Mouse (Mus musculus): ENCODE results near the gene Col25a1.

The Col25a1 gene

DNA sequence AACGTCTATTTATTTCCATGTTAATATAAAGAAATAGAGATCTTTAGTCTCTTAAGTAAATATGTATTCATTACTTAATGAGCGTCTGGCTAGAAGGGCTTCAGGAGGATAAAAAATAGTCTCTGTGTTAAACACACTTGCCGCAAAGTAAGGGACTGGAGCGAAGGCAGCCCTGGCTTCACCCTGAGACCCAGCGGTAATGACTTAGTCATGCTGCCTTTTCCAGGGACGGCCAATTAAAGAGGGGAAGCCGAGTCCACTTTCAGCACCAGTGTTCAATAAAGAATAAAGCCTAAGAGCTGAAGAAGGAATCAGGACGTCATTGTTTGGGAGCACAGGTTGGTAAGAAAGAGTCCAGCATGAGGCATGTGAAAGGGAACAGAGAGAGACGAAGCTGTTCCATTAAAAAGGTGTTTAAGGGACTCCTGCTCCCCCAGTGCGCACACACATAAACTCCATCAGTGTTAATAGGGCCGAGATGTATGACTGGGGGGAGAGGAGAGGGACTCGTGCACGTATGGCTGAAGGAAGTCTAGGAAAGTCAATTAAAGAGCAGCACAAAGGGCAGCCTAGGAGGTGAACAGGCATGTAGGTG lies 30.1 kb downstream of the Col25a1 start:
- no peak for DNase-seq (ENCODE audit: low spot score)

DNA sequence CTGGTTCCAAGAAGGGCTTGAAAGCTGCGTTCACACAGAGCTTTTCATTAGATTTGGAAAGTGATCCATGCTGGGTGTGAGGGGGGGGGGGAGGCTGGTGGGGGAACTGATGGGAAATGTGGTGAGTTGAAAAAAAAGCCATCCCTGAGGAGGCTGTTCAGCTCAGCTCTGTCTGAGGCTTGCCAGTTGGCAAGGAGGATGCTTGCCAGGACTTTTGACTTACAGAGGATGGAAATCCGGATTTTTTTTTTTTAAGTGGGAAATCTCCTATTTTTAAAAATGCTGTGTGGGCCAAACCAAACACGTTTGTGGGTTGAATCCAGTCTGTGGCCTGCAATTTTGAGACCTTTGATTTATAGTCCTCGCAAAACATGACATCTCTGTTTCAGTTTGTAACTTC lies 35.6 kb downstream of the Col25a1 start:
- DNase-seq (ENCODE audit: low spot score) = no peak

DNA sequence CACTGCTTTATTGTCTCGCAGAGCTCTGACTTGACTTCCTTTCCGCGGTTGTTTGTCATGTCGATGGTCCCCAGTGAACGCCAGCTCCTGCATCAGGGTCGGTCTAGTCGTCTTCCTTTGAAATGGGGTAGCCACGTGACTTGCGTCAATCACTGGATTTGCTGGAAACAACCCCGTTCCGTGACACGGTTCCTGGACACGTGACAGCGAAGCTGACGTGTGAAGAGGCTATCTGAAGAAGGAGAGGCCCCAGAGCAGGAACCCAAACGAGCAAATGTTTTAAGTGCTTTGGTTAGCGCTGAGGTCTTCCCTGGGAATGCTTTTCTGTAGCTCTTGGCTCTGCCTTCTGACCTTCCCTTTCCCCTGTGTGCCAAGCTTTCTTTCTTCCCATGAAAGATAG lies 41.5 kb downstream of the Col25a1 start:
- no peak for DNase-seq (ENCODE audit: low spot score)

DNA sequence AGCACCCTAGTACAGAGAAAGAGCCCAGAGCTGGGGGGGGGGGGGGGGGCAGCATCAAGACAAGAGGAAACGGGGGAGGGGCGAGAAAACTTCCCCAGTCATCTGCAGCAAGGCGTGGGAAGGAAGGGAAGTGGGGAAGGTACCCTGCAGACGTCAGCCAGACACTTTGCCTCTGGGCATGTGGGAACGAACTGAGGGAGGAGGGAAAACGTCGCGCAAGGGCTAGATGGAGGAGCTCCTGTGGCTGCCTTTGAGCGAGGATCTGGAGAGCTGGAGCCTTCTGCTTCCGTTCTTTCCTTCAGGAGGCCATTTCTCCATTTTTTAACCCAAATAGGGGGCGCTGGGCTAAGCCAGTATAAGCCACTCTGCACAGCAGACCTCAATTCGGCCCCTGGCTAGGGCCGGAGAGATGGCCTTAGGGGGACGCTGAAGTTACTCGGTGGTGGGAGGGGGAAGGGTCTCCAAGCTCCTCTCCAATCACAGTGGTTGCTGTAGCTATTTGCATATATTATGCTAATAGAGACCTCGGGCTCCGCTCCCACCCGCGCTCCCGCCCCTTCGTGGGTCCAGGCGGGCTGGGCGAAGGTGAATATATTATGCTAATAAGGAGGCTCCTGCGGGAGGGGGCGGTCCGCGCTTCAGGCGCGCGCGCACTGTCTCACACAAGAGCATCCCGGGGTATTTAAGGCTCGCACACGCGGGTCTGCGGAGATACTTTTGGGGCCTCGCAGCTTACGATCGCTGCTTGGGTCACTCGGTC lies 49.1 kb downstream of the Col25a1 start:
- DNase-seq (ENCODE audit: low spot score) = no peak

DNA sequence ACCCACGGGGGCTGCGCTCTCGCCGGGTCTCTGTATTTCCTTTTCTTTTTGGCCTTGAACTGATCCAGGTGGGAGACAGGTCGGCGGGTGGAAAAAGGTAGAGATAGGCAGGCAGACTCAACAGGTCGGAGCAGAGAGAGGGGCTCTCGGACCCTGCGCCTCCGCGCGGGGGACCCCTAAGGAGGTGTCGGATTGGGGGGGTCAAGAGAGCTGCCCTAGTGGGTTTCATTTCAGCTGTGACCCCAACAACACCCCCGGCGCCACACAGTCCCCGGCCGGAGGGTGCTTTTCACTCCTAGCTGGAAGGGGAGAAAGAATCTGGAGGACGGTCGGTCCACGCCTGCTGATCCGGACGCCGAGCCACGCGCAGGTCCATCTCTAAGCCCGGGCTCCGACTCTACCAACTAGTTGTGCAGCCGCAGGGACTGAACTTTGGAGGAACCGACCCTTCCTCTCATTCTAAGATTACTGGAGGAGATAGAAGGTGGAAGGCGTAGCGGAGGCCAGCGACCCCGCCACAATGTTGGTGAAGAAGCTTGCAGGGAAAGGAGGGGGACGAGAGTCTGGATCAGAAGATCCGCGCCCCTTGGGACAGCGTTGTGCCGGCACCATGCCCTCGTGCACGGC lies 49.8 kb downstream of the Col25a1 start:
- no peak for DNase-seq (ENCODE audit: low spot score)

DNA sequence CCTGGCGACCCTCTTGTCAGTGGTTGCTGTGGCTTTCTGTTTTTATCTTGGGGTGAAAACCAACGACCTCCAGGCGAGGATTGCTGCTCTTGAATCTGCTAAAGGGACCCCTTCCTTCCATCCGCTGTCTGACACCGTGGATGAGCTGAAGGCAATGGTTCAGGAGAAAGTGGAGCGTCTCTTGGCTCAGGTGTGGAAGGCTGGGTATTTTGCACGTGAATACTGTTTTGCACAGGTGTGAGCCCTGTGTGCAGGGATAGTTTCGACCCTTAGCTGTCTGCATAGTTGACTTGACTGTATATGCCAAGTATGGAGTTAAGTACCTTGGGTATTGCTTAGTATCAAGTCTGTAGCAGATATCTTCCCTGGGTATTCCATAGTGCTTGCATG lies 50.3 kb downstream of the Col25a1 start:
- no peak for DNase-seq (ENCODE audit: low spot score)

DNA sequence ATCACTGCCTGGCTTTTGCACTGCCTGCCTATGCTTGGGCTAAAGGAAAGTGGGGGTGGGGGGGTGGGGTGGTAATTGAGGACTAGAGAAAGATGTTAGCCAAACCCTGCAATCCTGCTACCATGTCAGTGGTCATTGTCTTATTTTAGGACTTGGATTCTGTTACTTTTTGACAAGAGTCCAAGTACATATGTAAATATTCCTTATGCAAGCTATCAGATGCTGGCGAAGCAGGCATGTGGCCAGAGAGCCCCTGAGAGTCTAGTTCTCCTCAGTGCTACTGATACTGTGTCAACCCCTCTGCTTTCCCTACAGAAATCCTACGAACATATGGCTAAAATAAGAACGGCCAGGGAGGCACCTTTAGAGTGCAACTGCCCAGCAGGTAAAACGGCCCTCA lies 51.1 kb downstream of the Col25a1 start:
- no peak for DNase-seq (ENCODE audit: low spot score)

DNA sequence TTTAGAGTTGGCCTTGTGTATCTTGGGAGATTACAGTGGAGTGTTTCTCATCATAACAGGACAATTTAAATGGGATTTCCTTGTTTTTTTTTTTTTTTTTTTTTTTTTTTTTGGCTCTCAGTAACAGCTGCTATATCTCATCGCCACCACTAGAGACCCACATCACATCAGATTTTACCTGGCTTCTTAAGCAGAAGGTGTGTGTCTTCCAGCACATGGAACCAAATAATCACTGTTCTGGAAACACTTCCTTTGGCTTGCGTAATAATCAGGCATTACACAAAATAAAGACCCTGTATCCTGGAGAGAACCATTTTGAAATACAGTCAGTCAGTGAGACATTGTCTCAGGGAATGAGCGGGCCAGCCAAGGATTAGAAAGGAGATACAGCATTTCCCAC lies 53.8 kb downstream of the Col25a1 start:
- DNase-seq (ENCODE audit: low spot score) = no peak

DNA sequence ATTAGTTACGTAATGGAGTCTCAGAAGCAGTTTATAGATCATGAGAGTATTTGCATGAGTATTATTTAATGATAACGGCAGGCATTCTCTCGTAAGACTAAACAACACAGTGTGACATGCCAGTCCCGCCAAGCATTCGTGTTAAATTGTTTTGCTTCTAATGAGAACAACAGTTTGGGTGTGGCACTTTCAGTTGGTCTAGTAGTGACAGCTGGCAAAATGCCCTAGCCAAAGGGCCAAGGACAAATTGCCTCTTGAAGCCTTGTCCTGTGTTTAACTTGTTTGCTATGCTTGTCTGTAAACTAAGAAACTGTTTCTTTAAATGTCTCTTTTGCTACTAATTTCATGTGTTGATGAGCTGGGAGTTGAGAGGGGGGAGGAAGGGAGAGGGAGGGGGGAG lies 56.3 kb downstream of the Col25a1 start:
- no peak for DNase-seq (ENCODE audit: low spot score)

DNA sequence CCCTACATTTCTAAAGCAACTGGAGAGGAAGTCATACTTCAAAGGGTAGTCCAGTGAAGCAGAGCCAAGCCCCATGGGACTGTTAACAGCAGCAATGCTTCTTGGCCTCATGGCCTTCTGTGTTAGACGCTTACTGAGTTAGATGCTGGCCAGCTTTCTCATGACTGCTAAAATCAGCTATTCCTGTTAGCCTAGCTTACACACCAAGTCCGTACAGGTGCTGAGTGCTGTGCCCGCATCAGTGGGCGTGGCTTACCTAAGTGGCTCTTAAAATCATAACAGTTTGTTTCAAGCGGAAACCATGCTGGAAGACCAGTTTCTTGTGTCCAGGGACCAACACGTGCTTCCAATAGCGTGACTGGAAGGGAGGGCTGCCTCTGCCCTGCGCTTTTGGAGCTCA lies 62.1 kb downstream of the Col25a1 start:
- DNase-seq (ENCODE audit: low spot score) = no peak

DNA sequence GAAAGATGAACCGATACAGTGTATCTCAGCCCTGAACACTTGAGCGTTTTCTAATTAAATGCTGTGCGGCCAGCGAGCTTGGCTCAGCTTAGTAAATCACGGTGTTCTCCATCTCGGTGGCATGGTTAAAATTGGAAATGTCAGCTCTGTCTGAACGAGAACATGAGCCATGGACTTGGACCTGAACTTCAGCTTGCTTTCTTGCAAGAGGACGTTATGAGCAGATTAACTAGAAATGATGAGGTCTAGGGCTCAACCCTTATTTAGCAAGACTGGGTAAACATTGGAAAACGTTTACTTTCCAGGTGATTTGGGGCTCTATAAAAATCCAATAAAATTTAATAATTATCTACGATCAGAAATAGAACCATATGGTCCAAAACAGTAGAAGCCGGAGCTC lies 83.3 kb downstream of the Col25a1 start:
- DNase-seq (ENCODE audit: low spot score) = no peak

DNA sequence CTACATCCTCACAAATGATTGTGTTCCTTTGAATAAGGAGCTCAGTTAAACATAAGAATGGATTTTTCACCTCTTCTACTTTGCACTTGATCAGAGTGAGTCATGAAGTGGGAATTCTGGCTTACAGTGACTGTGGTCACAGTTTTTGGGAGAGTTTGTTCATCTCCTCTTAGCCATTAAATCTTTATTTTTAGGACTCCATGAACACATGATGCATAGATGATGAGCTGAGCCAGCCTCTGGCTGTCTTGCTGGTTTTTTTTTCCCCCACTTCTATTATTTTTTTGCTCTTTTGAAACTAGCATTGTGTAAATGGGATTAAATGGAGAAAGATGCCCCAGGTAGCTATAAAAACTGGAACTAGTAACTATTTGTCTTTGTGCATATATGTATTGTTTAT lies 84.8 kb downstream of the Col25a1 start:
- DNase-seq (ENCODE audit: low spot score) = no peak

DNA sequence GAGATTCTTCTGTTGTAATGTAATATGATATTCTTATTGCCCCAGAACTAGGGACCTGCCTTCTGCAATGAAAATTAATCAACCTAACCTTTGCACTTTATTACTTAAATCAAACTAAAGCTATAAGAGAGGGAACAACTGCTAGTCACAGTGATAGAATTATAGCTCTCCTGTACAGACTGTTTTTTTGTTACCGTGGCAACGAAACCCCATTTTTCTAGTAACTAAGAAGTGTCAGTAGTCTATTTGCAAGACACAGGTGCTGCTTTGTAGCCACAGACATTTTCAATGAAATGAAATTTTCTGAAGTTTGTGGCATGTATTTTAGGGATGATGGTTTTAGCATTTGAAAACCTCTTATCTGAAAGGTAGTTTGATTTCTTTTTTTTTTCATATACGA lies 85.3 kb downstream of the Col25a1 start:
- DNase-seq (ENCODE audit: low spot score) = no peak

DNA sequence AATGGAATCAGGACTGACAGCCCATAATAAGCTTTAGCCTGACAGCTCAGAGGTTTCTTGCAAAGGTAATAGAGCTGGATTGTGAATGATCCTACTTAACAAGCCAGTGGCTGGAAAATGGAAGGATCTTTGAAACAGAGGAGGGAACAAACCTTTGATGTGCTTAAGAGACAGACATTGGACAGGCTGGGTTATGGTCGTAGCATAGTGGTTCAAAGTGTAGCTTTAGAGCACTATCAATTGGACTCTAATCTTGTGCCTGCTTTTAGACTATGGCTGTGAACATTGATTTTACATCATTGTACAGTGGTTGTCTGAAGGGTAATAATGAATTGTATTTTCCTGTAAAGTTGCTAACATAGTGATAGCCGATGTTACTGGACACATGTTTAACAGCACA lies 86.4 kb downstream of the Col25a1 start:
- DNase-seq (ENCODE audit: low spot score) = no peak

DNA sequence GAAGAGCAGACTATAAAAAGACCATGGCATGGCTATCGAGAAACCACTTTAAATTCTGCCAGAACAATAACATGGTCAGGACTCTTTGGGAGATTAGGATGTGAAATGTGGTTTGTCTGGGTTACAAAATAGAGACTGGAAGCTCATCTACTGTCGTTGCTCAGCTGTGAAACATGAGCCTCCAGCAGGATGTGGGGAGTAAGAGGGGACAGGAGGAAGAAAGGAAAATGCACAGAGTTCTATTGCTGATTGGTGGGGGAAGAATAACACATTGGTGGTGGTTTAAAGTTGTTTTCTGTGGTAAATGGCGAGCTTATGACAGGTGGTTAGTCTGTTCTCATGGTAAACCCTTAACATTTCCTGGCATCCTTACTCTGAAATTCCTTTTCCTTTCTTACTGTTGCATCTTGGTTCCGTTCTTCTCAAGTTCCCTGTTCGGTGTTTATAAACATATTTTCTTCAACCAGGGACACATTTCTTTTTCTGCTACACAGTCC lies 87.0 kb downstream of the Col25a1 start:
- DNase-seq (ENCODE audit: low spot score) = no peak

DNA sequence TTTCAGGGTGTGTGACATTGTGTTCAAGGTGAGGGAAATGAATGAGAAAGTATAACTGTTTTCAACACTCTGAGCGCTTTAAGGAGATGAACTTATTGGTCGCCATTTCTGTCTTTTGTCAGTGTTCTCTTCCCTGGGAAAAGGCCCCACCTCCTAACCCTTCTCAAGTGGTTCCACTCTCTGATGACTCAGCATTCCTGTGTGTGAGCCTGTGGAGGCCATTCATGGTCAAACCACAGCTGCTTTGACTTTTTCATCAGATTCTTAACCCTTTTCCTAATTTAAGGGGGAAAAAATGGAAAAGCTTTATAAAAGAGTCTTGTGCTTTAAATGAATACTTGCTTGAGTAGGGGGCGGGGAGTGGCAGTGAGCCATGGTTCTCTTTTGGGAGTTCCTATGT lies 89.5 kb downstream of the Col25a1 start:
- DNase-seq (ENCODE audit: low spot score) = no peak

DNA sequence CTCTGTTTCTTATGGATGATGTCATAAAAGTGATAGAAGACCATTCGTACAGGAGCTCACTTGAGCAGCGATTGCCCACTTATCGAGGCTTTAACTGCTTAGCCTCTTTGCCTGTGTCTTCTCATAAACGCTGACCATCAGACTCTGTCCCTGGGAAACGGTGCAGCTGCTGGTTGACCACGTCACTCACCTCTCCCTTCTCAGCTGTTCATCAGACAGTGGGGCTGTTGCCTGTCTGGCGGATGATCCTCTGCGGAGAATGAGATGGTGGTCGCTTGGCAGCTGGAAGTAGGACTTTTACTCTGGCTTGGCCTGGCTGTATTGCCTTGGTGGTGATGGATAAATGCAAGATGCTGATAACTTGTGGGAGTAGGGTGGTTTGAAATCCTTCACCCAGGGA lies 96.9 kb downstream of the Col25a1 start:
- no peak for DNase-seq (ENCODE audit: low spot score)

DNA sequence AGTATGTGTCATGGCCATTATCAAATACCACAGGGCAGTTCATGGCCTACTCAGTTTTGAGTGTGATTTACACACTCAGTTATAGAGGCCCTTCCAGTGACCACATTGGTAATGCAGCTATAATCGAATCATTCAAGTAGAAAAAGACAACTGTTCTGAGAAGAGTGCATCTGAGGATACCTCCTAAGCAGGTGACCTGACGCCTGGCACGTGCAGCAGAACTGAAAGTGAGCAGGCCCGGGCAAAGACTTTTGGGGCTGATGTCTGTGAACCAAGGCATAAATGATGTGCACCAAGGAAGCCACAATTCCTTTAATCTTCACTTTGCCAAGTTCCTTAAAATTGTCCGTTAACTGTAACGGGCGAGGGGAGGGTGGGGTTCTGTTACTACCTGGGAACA lies 101.6 kb downstream of the Col25a1 start:
- no peak for DNase-seq (ENCODE audit: low spot score)

DNA sequence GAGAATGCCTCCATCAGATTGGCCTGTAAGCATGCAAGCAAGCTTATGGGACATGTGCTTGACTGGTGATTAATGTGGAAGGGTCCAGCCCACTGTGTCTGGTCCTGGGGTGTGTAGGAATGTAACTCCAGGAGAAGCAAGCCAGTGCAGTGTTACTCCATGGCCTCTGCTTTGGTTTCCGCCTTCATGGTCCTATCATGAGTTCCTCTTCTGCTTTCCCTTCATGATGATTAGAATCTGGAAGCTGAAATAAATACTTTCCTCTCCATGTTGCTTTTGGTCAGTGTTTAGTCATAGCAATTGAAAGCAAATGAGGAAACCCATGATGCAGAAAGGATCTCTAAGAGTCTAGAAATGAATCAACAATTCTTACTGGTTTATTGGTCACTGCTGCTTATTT lies 103.9 kb downstream of the Col25a1 start:
- DNase-seq (ENCODE audit: low spot score) = no peak

DNA sequence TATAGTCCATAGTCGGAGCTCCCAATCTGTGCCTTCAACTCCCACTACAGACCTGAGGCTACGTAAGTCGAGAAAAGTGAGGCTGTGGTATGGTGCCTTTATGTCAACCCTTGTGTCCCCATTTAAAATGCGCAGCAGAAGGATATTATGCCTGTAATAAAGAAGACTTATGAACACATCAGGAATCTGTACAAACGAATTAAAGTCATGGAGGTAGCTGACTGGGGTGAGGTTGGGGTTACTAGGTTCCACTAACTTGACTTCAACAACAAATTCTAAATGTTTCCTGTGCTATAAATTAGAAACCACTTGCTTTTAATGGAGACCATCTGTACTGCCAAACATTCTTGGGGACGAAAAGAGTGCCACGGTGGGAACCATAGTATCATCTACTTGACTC lies 104.8 kb downstream of the Col25a1 start:
- no peak for DNase-seq (ENCODE audit: low spot score)

DNA sequence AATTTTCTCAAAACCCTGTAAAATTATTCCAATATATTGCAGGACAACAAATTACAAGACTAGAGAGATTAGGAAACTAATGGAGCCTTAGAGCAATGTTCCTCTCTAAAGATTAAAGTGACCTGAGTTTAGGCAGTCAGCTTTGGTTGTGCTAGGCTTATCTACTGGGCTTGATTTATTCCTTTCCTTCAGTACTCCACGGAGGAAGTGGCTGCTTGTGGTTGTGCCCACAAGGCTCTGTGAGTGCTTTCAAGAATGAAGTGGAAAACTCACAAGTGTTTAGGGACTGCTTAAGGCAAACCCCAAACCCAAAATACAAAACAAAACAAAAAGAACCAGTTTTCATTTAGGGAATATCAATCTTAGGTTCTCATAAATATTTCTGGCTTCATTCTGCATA lies 106.6 kb downstream of the Col25a1 start:
- no peak for DNase-seq (ENCODE audit: low spot score)

DNA sequence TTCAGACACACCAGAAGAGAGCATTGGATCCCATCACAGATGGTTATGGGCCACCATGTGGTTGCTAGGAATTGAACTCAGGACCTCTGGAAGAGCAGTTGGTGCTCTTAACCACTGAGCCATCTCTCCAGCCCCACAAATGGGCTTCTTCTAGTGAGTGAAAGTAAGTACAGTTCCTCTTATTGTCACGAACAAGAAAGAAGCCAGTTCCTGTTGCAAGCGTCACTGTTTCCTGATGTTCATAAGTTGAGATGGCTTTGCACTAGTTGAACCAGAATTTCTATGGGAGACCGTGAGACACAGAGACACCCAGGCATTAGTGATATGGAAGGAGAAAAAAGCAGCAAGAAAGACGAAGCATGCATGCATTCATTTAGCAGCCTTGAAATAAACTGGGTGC lies 110.6 kb downstream of the Col25a1 start:
- DNase-seq (ENCODE audit: low spot score) = no peak

DNA sequence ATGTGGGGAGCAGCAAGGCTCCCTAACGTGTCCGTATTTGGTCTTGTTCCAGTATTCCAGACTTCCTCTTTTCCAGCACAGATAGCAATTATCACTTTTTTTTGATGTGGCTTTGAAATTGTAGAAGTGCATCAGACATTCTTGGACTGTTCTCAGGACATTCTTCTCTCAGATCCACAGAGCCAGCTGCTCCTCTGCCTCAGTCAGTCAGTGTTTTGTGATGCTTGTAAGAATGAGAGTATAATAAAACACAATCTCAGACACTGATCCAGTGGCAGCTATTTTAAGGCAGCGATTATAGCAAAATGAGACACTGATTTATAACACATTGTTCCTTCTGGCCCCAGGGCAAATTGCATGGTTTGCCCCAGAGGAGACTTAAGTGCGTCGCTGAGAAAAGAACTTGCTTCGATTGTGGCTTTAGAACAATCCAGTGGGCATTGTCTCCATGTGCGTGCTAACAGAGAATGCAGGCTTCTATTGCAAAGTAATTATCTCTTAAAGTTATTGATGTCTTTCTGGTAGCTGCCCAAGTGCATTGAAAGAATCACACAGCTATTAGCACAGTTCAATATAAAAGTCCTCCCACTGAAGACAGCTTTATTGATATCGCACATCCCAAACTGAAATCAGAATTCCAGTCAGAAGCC lies 111.5 kb downstream of the Col25a1 start:
- no peak for DNase-seq (ENCODE audit: low spot score)
